Mouse (Mus musculus) kidney, adult 9 months (tissue): ENCODE measurements around the gene Ino80b.
"Not testable (repeated sequence)": the region's sequence is repeated elsewhere in the genome, so short reads cannot be mapped to it uniquely, and the experiment has no call there.

Experiments used
- DNase-seq: peaks from one replicate; pipeline ENCODE4 v3.0.0; 2022

Ino80b gene

GRCm38 (mm10) chr6:83125331-83125730 lies at the start of gene Ino80b:
Gene Ino80b, minus strand, starts transcription at chr6:83125431.
- no peak for DNase-seq

GRCm38 (mm10) chr6:83172240-83172920 lies 47.1 kb upstream of the Ino80b start:
- no peak for DNase-seq

GRCm38 (mm10) chr6:83171063-83171462 lies 45.8 kb upstream of the Ino80b start:
- DNase-seq, result no peak

- peak; percentile 67 for DNase-seq
These were observed 44.6 kb upstream of the Ino80b start for GRCm38 (mm10) chr6:83169872-83170271.

- DNase-seq, result no peak
These were observed 41.0 kb upstream of the Ino80b start for GRCm38 (mm10) chr6:83166243-83166630.

- DNase-seq, result peak; percentile 96
These were observed 40.5 kb upstream of the Ino80b start, which contains the start of gene Dctn1 for GRCm38 (mm10) chr6:83165607-83166242. Gene Dctn1, plus strand, starts transcription at chr6:83165920.

GRCm38 (mm10) chr6:83165026-83165606 lies 39.9 kb upstream of the Ino80b start:
- no peak for DNase-seq

GRCm38 (mm10) chr6:83162701-83163100 lies 37.5 kb upstream of the Ino80b start:
- DNase-seq, result peak; percentile 85

GRCm38 (mm10) chr6:83161921-83162641 lies 36.9 kb upstream of the Ino80b start:
- DNase-seq, result peak; percentile 78

- no peak for DNase-seq
These were observed 36.2 kb upstream of the Ino80b start for GRCm38 (mm10) chr6:83161442-83161841.

- not testable (repeated sequence) for DNase-seq
These were observed 34.2 kb upstream of the Ino80b start for GRCm38 (mm10) chr6:83159456-83159855.

GRCm38 (mm10) chr6:83156259-83156684 lies 31.0 kb upstream of the Ino80b start, which contains the start of the genes Wdr54 and 1700003E16Rik:
Gene Wdr54, minus strand, starts transcription at chr6:83156397.
Gene 1700003E16Rik, plus strand, starts transcription at chr6:83156404.
- peak; percentile 40 for DNase-seq

GRCm38 (mm10) chr6:83155552-83156238 lies 30.5 kb upstream of the Ino80b start:
- DNase-seq, result no peak

GRCm38 (mm10) chr6:83153485-83153884 lies 28.3 kb upstream of the Ino80b start:
- no peak for DNase-seq

GRCm38 (mm10) chr6:83153038-83153437 lies 27.8 kb upstream of the Ino80b start:
- no peak for DNase-seq

GRCm38 (mm10) chr6:83151721-83152120 lies 26.5 kb upstream of the Ino80b start:
- no peak for DNase-seq

- DNase-seq, result no peak
These were observed 22.0 kb upstream of the Ino80b start for GRCm38 (mm10) chr6:83147280-83147679.

- DNase-seq, result no peak
These were observed 20.6 kb upstream of the Ino80b start for GRCm38 (mm10) chr6:83145805-83146204.

- DNase-seq, result no peak
These were observed 20.0 kb upstream of the Ino80b start for GRCm38 (mm10) chr6:83145209-83145608.

- DNase-seq, result no peak
These were observed 17.7 kb upstream of the Ino80b start for GRCm38 (mm10) chr6:83142886-83143285.

GRCm38 (mm10) chr6:83142211-83142731 lies 17.0 kb upstream of the Ino80b start:
- peak; percentile 36 for DNase-seq

GRCm38 (mm10) chr6:83141636-83142035 lies 16.4 kb upstream of the Ino80b start:
- DNase-seq, result no peak
